Mouse (Mus musculus): Measurements from ENCODE around the gene Rasl11b. TPM values are rescaled to one million over a fixed set of nuclear protein-coding genes. Genes with fewer than 3 reads are reported as not detected.

Rasl11b gene
- polyA plus RNA-seq, 2 experiments = 2.3 to 3.2 TPM

- Histone ChIP-seq H3K36me3 (replicated peaks; ENCODE audit: control insufficient read depth, insufficient read depth, low read depth) (no peaks in the 10 kb centered on the region), H3K27ac (no peak overlapping the region), H3K27me3 (ENCODE audit: control insufficient read depth, insufficient read depth, low read length) (no peaks in the 10 kb centered on the region; the same call in 1 of the 2 replicates), H3K4me1 (replicated peaks; ENCODE audit: control insufficient read depth in 2 of 2, insufficient read depth in 2 of 2, low read length in 1 of 2) (peaks cover 0 to 8% of the 10 kb centered on the region in 2 experiments; a peak in 2 of 4 replicates), H3K9me3 (ENCODE audit: control insufficient read depth, low read length) (no peaks in the 10 kb centered on the region), H3K4me2 (ENCODE audit: low read depth) (no peak overlapping the region), H3K9ac (replicated peaks) (no peak overlapping the region), H3K4me3 (ENCODE audit: insufficient read depth in 1 of 2, low read depth in 2 of 2, low read length in 2 of 2) (no peak overlapping the region)
- no peak for DNase-seq (ENCODE audit: low read depth in 3 of 3, low spot score in 3 of 3)
- WGBS (ENCODE audit: insufficient replicate concordance) = 40% methylated on average over 12 of the region's 12 CpGs
- TF ChIP-seq EP300 (IDR thresholded peaks at IDR 0.05; ENCODE audit: low read depth) = no peak
- TF ChIP-seq CTCF (IDR thresholded peaks at IDR 0.05; ENCODE audit: low read depth) = no peak
- no peak for ATAC-seq (ENCODE audit: insufficient read depth)
Measured at GRCm38 (mm10) chr5:74172208-74172607, 22.9 kb upstream of the Rasl11b start.

- H3K27ac ChIP-seq = no peak overlapping the region
Measured at GRCm38 (mm10) chr5:74173162-74173844, 21.8 kb upstream of the Rasl11b start.

GRCm38 (mm10) chr5:74175526-74176270, 19.4 kb upstream of the Rasl11b start:
- Histone ChIP-seq H3K27ac (no peak overlapping the region), H3K27me3 (ENCODE audit: control insufficient read depth, insufficient read depth, low read length) (no peaks in the 10 kb centered on the region; the same call in 1 of the 2 replicates), H3K9me3 (ENCODE audit: control insufficient read depth, low read length) (no peaks in the 10 kb centered on the region), H3K9ac (replicated peaks) (no peak overlapping the region), H3K4me1 (replicated peaks; ENCODE audit: control insufficient read depth in 2 of 2, insufficient read depth in 2 of 2, low read length in 1 of 2) (peaks cover 0 to 8% of the 10 kb centered on the region in 2 experiments; a peak in 2 of 4 replicates), H3K4me3 (ENCODE audit: insufficient read depth in 1 of 2, low read depth in 2 of 2, low read length in 2 of 2) (no peak overlapping the region), H3K4me2 (ENCODE audit: low read depth) (no peak overlapping the region), H3K36me3 (replicated peaks; ENCODE audit: control insufficient read depth, insufficient read depth, low read depth) (no peaks in the 10 kb centered on the region)
- WGBS (ENCODE audit: insufficient replicate concordance) = 57% methylated on average over 14 of the region's 14 CpGs
- TF ChIP-seq EP300 (IDR thresholded peaks at IDR 0.05; ENCODE audit: low read depth) (no peak), CTCF (IDR thresholded peaks at IDR 0.05; ENCODE audit: low read depth) (no peak)
- no peak for ATAC-seq (ENCODE audit: insufficient read depth)
- no peak for DNase-seq (ENCODE audit: low read depth in 3 of 3, low spot score in 3 of 3)

More at GRCm38 (mm10) chr5:74173162-74173844, 21.8 kb upstream of the Rasl11b start:
- no peaks in the 10 kb centered on the region; the same call in 1 of the 2 replicates for H3K27me3 ChIP-seq (ENCODE audit: control insufficient read depth, insufficient read depth, low read length)
- H3K4me2 ChIP-seq (ENCODE audit: low read depth) = no peak overlapping the region
- no peaks in the 10 kb centered on the region for H3K36me3 ChIP-seq (replicated peaks; ENCODE audit: control insufficient read depth, insufficient read depth, low read depth)
- H3K9me3 ChIP-seq (ENCODE audit: control insufficient read depth, low read length) = no peaks in the 10 kb centered on the region
- 59% methylated on average over 18 of the region's 18 CpGs for WGBS (ENCODE audit: insufficient replicate concordance)
- H3K4me3 ChIP-seq (ENCODE audit: insufficient read depth in 1 of 2, low read depth in 2 of 2, low read length in 2 of 2) = no peak overlapping the region
- no peak overlapping the region for H3K9ac ChIP-seq (replicated peaks)
- TF ChIP-seq EP300 (IDR thresholded peaks at IDR 0.05; ENCODE audit: low read depth) (no peak), CTCF (IDR thresholded peaks at IDR 0.05; ENCODE audit: low read depth) (no peak)
- ATAC-seq (ENCODE audit: insufficient read depth) (no peak), DNase-seq (ENCODE audit: low read depth in 3 of 3, low spot score in 3 of 3) (no peak)
- H3K4me1 ChIP-seq (replicated peaks; ENCODE audit: control insufficient read depth in 2 of 2, insufficient read depth in 2 of 2, low read length in 1 of 2) = peaks cover 0 to 8% of the 10 kb centered on the region in 2 experiments; a peak in 2 of 4 replicates

- no peaks in the 10 kb centered on the region for H3K9me3 ChIP-seq (ENCODE audit: control insufficient read depth, low read length)
- H3K4me3 ChIP-seq (ENCODE audit: insufficient read depth in 1 of 2, low read depth in 2 of 2, low read length in 2 of 2) = no peak overlapping the region
- WGBS (ENCODE audit: insufficient replicate concordance) = 60% methylated on average over 10 of the region's 10 CpGs
- H3K36me3 ChIP-seq (replicated peaks; ENCODE audit: control insufficient read depth, insufficient read depth, low read depth) = no peaks in the 10 kb centered on the region
- ATAC-seq (ENCODE audit: insufficient read depth) (no peak), DNase-seq (ENCODE audit: low read depth in 3 of 3, low spot score in 3 of 3) (no peak)
- H3K27ac ChIP-seq = no peak overlapping the region
- H3K4me1 ChIP-seq (replicated peaks; ENCODE audit: control insufficient read depth in 2 of 2, insufficient read depth in 2 of 2, low read length in 1 of 2) = no peaks in the 10 kb centered on the region; a peak in 1 of 4 replicates
- no peak for TF ChIP-seq EP300 (IDR thresholded peaks at IDR 0.05; ENCODE audit: low read depth)
- no peak for TF ChIP-seq CTCF (IDR thresholded peaks at IDR 0.05; ENCODE audit: low read depth)
- H3K4me2 ChIP-seq (ENCODE audit: low read depth) = no peak overlapping the region
- no peak overlapping the region for H3K9ac ChIP-seq (replicated peaks)
- no peaks in the 10 kb centered on the region for H3K27me3 ChIP-seq (ENCODE audit: control insufficient read depth, insufficient read depth, low read length)
Measured at GRCm38 (mm10) chr5:74180216-74180615, 14.9 kb upstream of the Rasl11b start.

- Histone ChIP-seq H3K36me3 (replicated peaks; ENCODE audit: control insufficient read depth, insufficient read depth, low read depth) (no peaks in the 10 kb centered on the region), H3K9ac (replicated peaks) (no peak overlapping the region), H3K9me3 (ENCODE audit: control insufficient read depth, low read length) (no peaks in the 10 kb centered on the region), H3K27ac (no peak overlapping the region), H3K4me1 (replicated peaks; ENCODE audit: control insufficient read depth in 2 of 2, insufficient read depth in 2 of 2, low read length in 1 of 2) (no peaks in the 10 kb centered on the region), H3K4me2 (ENCODE audit: low read depth) (no peak overlapping the region), H3K4me3 (ENCODE audit: insufficient read depth in 1 of 2, low read depth in 2 of 2, low read length in 2 of 2) (no peak overlapping the region), H3K27me3 (ENCODE audit: control insufficient read depth, insufficient read depth, low read length) (no peaks in the 10 kb centered on the region)
- ATAC-seq (ENCODE audit: insufficient read depth) (no peak), DNase-seq (ENCODE audit: low read depth in 3 of 3, low spot score in 3 of 3) (no peak)
- 76% methylated on average over 10 of the region's 10 CpGs for WGBS (ENCODE audit: insufficient replicate concordance)
- no peak for TF ChIP-seq EP300 (IDR thresholded peaks at IDR 0.05; ENCODE audit: low read depth)
Measured at GRCm38 (mm10) chr5:74183118-74183517, 12.0 kb upstream of the Rasl11b start.

Data from liver, embryonic 14.5 days (tissue).